ENCODE assay signal across 10 mouse cellular contexts in the genomic region with DNA sequence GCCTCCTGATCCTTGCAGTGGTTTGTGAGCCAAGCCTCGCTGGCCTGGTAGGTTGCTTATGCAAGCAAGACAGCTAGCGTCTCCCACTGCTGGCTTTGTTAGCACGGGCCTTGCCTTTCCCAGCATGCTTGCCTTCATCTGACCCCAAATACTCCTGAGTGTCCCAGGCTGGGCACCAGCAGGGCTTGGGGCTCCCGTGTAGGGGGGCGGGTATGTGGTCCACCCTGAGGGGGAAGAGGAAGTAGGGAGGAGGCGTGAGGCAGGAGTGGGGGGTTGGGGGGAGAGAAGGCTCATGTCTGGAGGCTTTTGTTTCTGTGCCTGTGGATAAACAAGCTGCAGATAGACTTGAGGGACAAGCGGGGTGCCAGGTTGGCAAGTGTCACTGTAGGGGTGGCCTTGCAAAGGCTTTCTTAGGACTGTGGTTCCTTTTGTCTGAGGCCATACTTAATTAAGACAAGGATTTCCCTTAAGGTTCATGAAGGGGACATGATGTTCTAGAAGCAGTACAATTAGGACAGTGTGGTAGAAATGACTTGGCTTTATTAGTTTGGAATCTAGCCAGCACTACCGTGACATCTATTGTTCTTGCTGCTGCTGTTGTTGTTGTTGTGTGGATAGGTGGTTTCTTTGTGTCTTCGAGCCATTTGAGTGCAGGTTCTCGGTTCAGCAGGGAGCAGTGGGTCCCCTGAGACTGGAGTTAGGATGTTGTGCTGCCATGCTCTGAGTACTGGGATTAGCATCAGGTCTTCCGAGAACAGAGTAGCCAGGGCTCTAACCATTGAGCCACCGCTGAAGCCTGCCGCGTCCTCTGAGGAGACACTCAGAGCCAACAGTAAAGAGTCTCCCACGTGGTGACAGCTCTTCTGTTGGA. TPM values are rescaled to one million over a fixed set of nuclear protein-coding genes. Genes with fewer than 3 reads are reported as not detected.
DNase-seq lines count a peak whose midpoint lies in the region; ATAC-seq and TF ChIP-seq lines count a peak whose summit lies in the region.
"Had no signal": no experiment of that assay in that cellular context is flagged by ENCODE, and none has a peak within 500 bp of the region (broad histone marks: within the 10 kb centered on the region; RNA-seq: fewer than 3 reads in every experiment).

No protein-coding gene starts in this region.

- no peak for TF ChIP-seq CTCF in forebrain, postnatal 0 days (IDR thresholded peaks at IDR 0.05; ENCODE audit: low read depth)
- TF ChIP-seq CTCF in kidney, adult 2 months (conservative IDR thresholded peaks at IDR 0.05; ENCODE audit: insufficient read depth, insufficient read length, low read depth, low read length): no peak
- TF ChIP-seq CTCF in cerebellum, adult 2 months (IDR thresholded peaks at IDR 0.05; ENCODE audit: borderline replicate concordance, insufficient read depth, low read depth, low read length): no peak

- no peaks in the 10 kb centered on the region for H3K9me3 ChIP-seq in heart, embryonic 12.5 days (replicated peaks)
- no peaks in the 10 kb centered on the region for H3K9me3 ChIP-seq in forebrain, postnatal 0 days (ENCODE audit: low read length)
- no peaks in the 10 kb centered on the region for H3K9me3 ChIP-seq in midbrain, embryonic 13.5 days

- ATAC-seq in heart, embryonic 12.5 days (ENCODE audit: insufficient number of reproducible peaks, low FRiP score): no peak; the same call in 1 of the 2 replicates
- peak; percentile 64 for ATAC-seq in forebrain, postnatal 0 days
- ATAC-seq in midbrain, embryonic 13.5 days: 0 out of 2 replicates have a peak, but pooled peaks have one; percentile 24

- no peak overlapping the region for H3K4me3 ChIP-seq in heart, embryonic 12.5 days
- no peak overlapping the region for H3K4me3 ChIP-seq in forebrain, postnatal 0 days (ENCODE audit: low read depth, low read length)
- 0 out of 2 replicates have a peak overlapping the region, but pooled peaks have one; percentile 0 for H3K4me3 ChIP-seq in kidney, adult 2 months (ENCODE audit: insufficient read depth, low read depth, low read length)
- H3K4me3 ChIP-seq in midbrain, embryonic 13.5 days (replicated peaks): no peak overlapping the region
- H3K4me3 ChIP-seq in cerebellum, adult 2 months (replicated peaks; ENCODE audit: insufficient read depth, low read depth, low read length): no peak overlapping the region

- H3K4me1 ChIP-seq in heart, embryonic 12.5 days (replicated peaks): peaks cover 28% of the 10 kb centered on the region
- H3K4me1 ChIP-seq in forebrain, postnatal 0 days (ENCODE audit: insufficient read depth): no peaks in the 10 kb centered on the region
- peaks cover 18% of the 10 kb centered on the region for H3K4me1 ChIP-seq in kidney, adult 2 months (ENCODE audit: control insufficient read depth, insufficient read depth, low read length)
- peaks cover 10% of the 10 kb centered on the region for H3K4me1 ChIP-seq in midbrain, embryonic 13.5 days (replicated peaks)
- H3K4me1 ChIP-seq in cerebellum, adult 2 months (ENCODE audit: control insufficient read depth, insufficient read depth, low read length): peaks cover 11% of the 10 kb centered on the region

- no peak for TF ChIP-seq POLR2A in kidney, adult 2 months (IDR thresholded peaks at IDR 0.05; ENCODE audit: low read depth, low read length)
- TF ChIP-seq POLR2A in cerebellum, adult 2 months (IDR thresholded peaks at IDR 0.05; ENCODE audit: borderline replicate concordance, insufficient read depth, low read length): no peak

- peak; percentile 98 for DNase-seq in heart, adult 11 months
- peak; percentile 21 for DNase-seq in forebrain, postnatal 0 days
- peak; percentile 62 for DNase-seq in kidney, adult 2 months
- no peak for DNase-seq in cerebellum, adult 2 months
- no peak for DNase-seq in thymus, postnatal 10 days (ENCODE audit: low spot score in 2 of 2)
- DNase-seq in urinary bladder, postnatal 14 days (ENCODE audit: low spot score): no peak
- DNase-seq: adrenal gland, adult 8-10 months had no signal

- WGBS in heart, embryonic 12.5 days: 64% methylated on average over 15 of the region's 15 CpGs
- 53% methylated on average over 15 of the region's 15 CpGs for WGBS in forebrain, postnatal 0 days
- 51% methylated on average over 15 of the region's 15 CpGs for WGBS in kidney, adult 2 months
- 72% methylated on average over 15 of the region's 15 CpGs for WGBS in midbrain, embryonic 13.5 days
- WGBS in cerebellum, adult 2 months: 47% methylated on average over 15 of the region's 15 CpGs

- H3K4me2 ChIP-seq in heart, embryonic 12.5 days: no peak overlapping the region
- H3K4me2 ChIP-seq in forebrain, postnatal 0 days (ENCODE audit: low read depth): no peak overlapping the region
- no peak overlapping the region for H3K4me2 ChIP-seq in midbrain, embryonic 13.5 days (replicated peaks)

- H3K27me3 ChIP-seq in heart, embryonic 12.5 days (replicated peaks): no peaks in the 10 kb centered on the region
- H3K27me3 ChIP-seq in forebrain, postnatal 0 days (ENCODE audit: insufficient read depth, low read length): no peaks in the 10 kb centered on the region
- H3K27me3 ChIP-seq in kidney, adult 2 months (replicated peaks; ENCODE audit: control insufficient read depth, insufficient read depth, low read length): no peaks in the 10 kb centered on the region
- no peaks in the 10 kb centered on the region for H3K27me3 ChIP-seq in midbrain, embryonic 13.5 days
- H3K27me3 ChIP-seq in cerebellum, adult 2 months (ENCODE audit: control insufficient read depth, insufficient read depth, low read length): no peaks in the 10 kb centered on the region

- H3K9ac ChIP-seq in heart, embryonic 12.5 days: no peak overlapping the region
- no peak overlapping the region for H3K9ac ChIP-seq in forebrain, postnatal 0 days
- no peak overlapping the region for H3K9ac ChIP-seq in midbrain, embryonic 13.5 days (replicated peaks)

- H3K36me3 ChIP-seq in heart, embryonic 12.5 days: peaks cover 56% of the 10 kb centered on the region
- peaks cover 17% of the 10 kb centered on the region for H3K36me3 ChIP-seq in forebrain, postnatal 0 days (ENCODE audit: insufficient read depth)
- peaks cover 4% of the 10 kb centered on the region; the same call in 1 of the 2 replicates for H3K36me3 ChIP-seq in kidney, adult 2 months (ENCODE audit: control insufficient read depth, insufficient read depth, low read length)
- peaks cover 25% of the 10 kb centered on the region for H3K36me3 ChIP-seq in midbrain, embryonic 13.5 days

- H3K27ac ChIP-seq in heart, embryonic 12.5 days (ENCODE audit: poor library complexity, severe bottlenecking): no peak overlapping the region
- H3K27ac ChIP-seq in forebrain, postnatal 0 days (ENCODE audit: low read depth, low read length): peak overlapping the region; percentile 21; the same call in 1 of the 2 replicates
- H3K27ac ChIP-seq in kidney, adult 2 months (ENCODE audit: insufficient read depth, low read depth, low read length): peak overlapping the region; percentile 76
- peak overlapping the region; percentile 48; the same call in 1 of the 2 replicates for H3K27ac ChIP-seq in midbrain, embryonic 13.5 days
- H3K27ac ChIP-seq in cerebellum, adult 2 months (ENCODE audit: insufficient read depth, low read length): no peak overlapping the region

RNA-seq across cellular contexts. Expression of gene Mrln, which starts 21.0 kb away (rescaled TPM):
- 0.45 and 0.90 TPM in 2 replicates for polyA plus RNA-seq in heart, embryonic 12.5 days (2016; fragmentation: Nextera tagmentation; extraction: Ambion mirVana)
- total RNA-seq in forebrain, postnatal 0 days (2014; rRNA removed): 1.00 and 5.1 TPM in 2 replicates
- polyA plus RNA-seq in forebrain, postnatal 0 days (2015; fragmentation: Nextera tagmentation; extraction: Ambion mirVana): 1.1 and 2.7 TPM in 2 replicates
- polyA plus RNA-seq in kidney, adult 2 months (2012; rRNA removed): 1.0 and 2.5 TPM in 2 replicates
- 1.2 TPM in 1 of 2 replicates, not detected in the other for polyA plus RNA-seq in midbrain, embryonic 13.5 days (2015; fragmentation: Nextera tagmentation; extraction: Ambion mirVana)
- 13.1 and 16.3 TPM in 2 replicates for polyA plus RNA-seq in cerebellum, adult 2 months (2012; rRNA removed)
- total RNA-seq: left cerebral cortex, postnatal 25 days had no signal

Comparison
In these comparisons a context has a peak if more than half of its experiments do, and no peak if none do; other contexts are left out.
1. DNase-seq: peak in heart, adult 11 months (single experiment), forebrain, postnatal 0 days (single experiment) and kidney, adult 2 months (single experiment); none in cerebellum, adult 2 months (0 of 2), thymus, postnatal 10 days (0 of 2) and urinary bladder, postnatal 14 days (single experiment).
2. H3K27ac ChIP-seq: peak in forebrain, postnatal 0 days (single experiment), kidney, adult 2 months (single experiment) and midbrain, embryonic 13.5 days (single experiment); none in heart, embryonic 12.5 days (single experiment) and cerebellum, adult 2 months (single experiment).